Mouse (Mus musculus) forebrain, embryonic 12.5 days (tissue): ENCODE measurements around the gene Bloc1s4. TPM values are rescaled to one million over a fixed set of nuclear protein-coding genes. Genes with fewer than 3 reads are reported as not detected.
A peak's percentile ranks its signal among the peaks of the same experiment; 100 is the strongest.

Experiments
- ATAC-seq: fragments of 200-750 bp; cut with Nextera tagmentation; 2 replicates; pipeline ENCODE4 v1.8.0; 2017; ENCODE audit warnings: moderate TSS enrichment; ENCODE audit not compliant: low FRiP score
- H3K27ac ChIP-seq: fragments of 300-500 bp; sonication (generic); 2 replicates; pipeline ENCODE4 v1.5.1; 2016; ENCODE audit warnings: mild to moderate bottlenecking
- H3K27me3 ChIP-seq: fragments of 300-500 bp; sonication (generic); 2 replicates; pipeline ENCODE4 v1.6.1; 2016; ENCODE audit warnings: mild to moderate bottlenecking
- H3K36me3 ChIP-seq: fragments of 300-500 bp; sonication (generic); replicated peaks from 2 replicates; pipeline ENCODE4 v1.6.1; 2016; ENCODE audit warnings: mild to moderate bottlenecking
- H3K4me1 ChIP-seq: fragments of 300-500 bp; sonication (generic); 2 replicates; pipeline ENCODE4 v1.6.1; 2016
- H3K4me2 ChIP-seq: fragments of 300-500 bp; sonication (generic); 2 replicates; pipeline ENCODE4 v1.6.1; 2016; ENCODE audit warnings: mild to moderate bottlenecking, moderate library complexity
- H3K4me3 ChIP-seq: fragments of 300-500 bp; sonication (generic); replicated peaks from 2 replicates; pipeline ENCODE4 v1.5.1; 2016; ENCODE audit warnings: mild to moderate bottlenecking
- H3K9ac ChIP-seq: fragments of 300-500 bp; sonication (generic); 2 replicates; pipeline ENCODE4 v1.6.1; 2016; ENCODE audit warnings: mild to moderate bottlenecking
- H3K9me3 ChIP-seq: fragments of 300-500 bp; sonication (generic); 2 replicates; pipeline ENCODE4 v1.6.1; 2016
- WGBS: fragments of 180-500 bp; shearing (Covaris S2); methylation state at CpG from one replicate; pipeline ENCODE4 v1.1.7; 2016; 5-methylcytosine and 5-hydroxymethylcytosine counted together
- polyA plus RNA-seq: library from polyadenylated mRNA; unstranded; fragments of >200 nt; fragmentation: Nextera tagmentation; extraction: Ambion mirVana; gene quantifications from 2 replicates; pipeline ENCODE4 v1.2.1, GENCODE M21; 2016

The Bloc1s4 gene
- polyA plus RNA-seq, 1 experiment from 2014 or later: 25.3 TPM

GRCm38 (mm10) chr5:36772586-36772985 is 24.1 kb upstream of the Bloc1s4 start:
- Histone ChIP-seq H3K27me3 (no peaks in the 10 kb centered on the region), H3K27ac (no peak overlapping the region), H3K4me3 (no peak overlapping the region), H3K4me1 (peaks cover 5% of the 10 kb centered on the region), H3K4me2 (no peak overlapping the region), H3K9me3 (no peaks in the 10 kb centered on the region), H3K9ac (no peak overlapping the region), H3K36me3 (no peaks in the 10 kb centered on the region)
- no peak for ATAC-seq
- 84% methylated on average over 5 of the region's 5 CpGs for WGBS

GRCm38 (mm10) chr5:36769603-36770002 is 21.2 kb upstream of the Bloc1s4 start:
- WGBS: 66% methylated on average over 3 of the region's 3 CpGs
- Histone ChIP-seq H3K27ac (no peak overlapping the region), H3K27me3 (no peaks in the 10 kb centered on the region), H3K4me1 (peaks cover 14% of the 10 kb centered on the region), H3K9ac (no peak overlapping the region), H3K4me2 (no peak overlapping the region), H3K4me3 (no peak overlapping the region), H3K9me3 (no peaks in the 10 kb centered on the region), H3K36me3 (no peaks in the 10 kb centered on the region)
- ATAC-seq: no peak

- ATAC-seq: peak; percentile 81
- H3K4me3 ChIP-seq: no peak overlapping the region
- no peak overlapping the region for H3K9ac ChIP-seq
- peaks cover 21% of the 10 kb centered on the region for H3K4me1 ChIP-seq
- 0 out of 2 replicates have a peak, but pooled peaks cover 3% of the 10 kb centered on the region for H3K27me3 ChIP-seq
- 0 out of 2 replicates have a peak overlapping the region, but pooled peaks have one; percentile 20 for H3K27ac ChIP-seq
- no peak overlapping the region for H3K4me2 ChIP-seq
- no peaks in the 10 kb centered on the region for H3K36me3 ChIP-seq
- WGBS: 46% methylated on average over 10 of the region's 10 CpGs
- no peaks in the 10 kb centered on the region for H3K9me3 ChIP-seq
Observed at GRCm38 (mm10) chr5:36766958-36767703, 18.7 kb upstream of the Bloc1s4 start.

- Histone ChIP-seq H3K9me3 (no peaks in the 10 kb centered on the region), H3K4me3 (no peak overlapping the region), H3K27ac (no peak overlapping the region), H3K36me3 (no peaks in the 10 kb centered on the region), H3K27me3 (0 out of 2 replicates have a peak, but pooled peaks cover 3% of the 10 kb centered on the region), H3K4me2 (no peak overlapping the region), H3K4me1 (peaks cover 6% of the 10 kb centered on the region; the same call in 1 of the 2 replicates), H3K9ac (no peak overlapping the region)
- WGBS: 82% methylated on average over 4 of the region's 4 CpGs
- no peak for ATAC-seq
Observed at GRCm38 (mm10) chr5:36759848-36760247, 11.4 kb upstream of the Bloc1s4 start.

GRCm38 (mm10) chr5:36757033-36757432 is 8.6 kb upstream of the Bloc1s4 start:
- Histone ChIP-seq H3K4me2 (no peak overlapping the region), H3K36me3 (no peaks in the 10 kb centered on the region), H3K9me3 (no peaks in the 10 kb centered on the region), H3K4me1 (no peaks in the 10 kb centered on the region), H3K4me3 (no peak overlapping the region), H3K27me3 (0 out of 2 replicates have a peak, but pooled peaks cover 11% of the 10 kb centered on the region), H3K9ac (no peak overlapping the region), H3K27ac (no peak overlapping the region)
- 70% methylated on average over 5 of the region's 5 CpGs for WGBS
- ATAC-seq: no peak

GRCm38 (mm10) chr5:36750119-36751078 is 1.9 kb upstream of the Bloc1s4 start:
- Histone ChIP-seq H3K36me3 (0 out of 2 replicates have a peak, but pooled peaks cover under 1% of the 10 kb centered on the region), H3K9me3 (no peaks in the 10 kb centered on the region), H3K4me3 (no peak overlapping the region), H3K27me3 (0 out of 2 replicates have a peak, but pooled peaks cover 19% of the 10 kb centered on the region), H3K4me1 (peaks cover 14% of the 10 kb centered on the region), H3K4me2 (no peak overlapping the region), H3K27ac (no peak overlapping the region), H3K9ac (no peak overlapping the region)
- 76% methylated on average over 9 of the region's 9 CpGs for WGBS
- ATAC-seq: no peak

- Histone ChIP-seq H3K4me1 (peaks cover 14% of the 10 kb centered on the region), H3K4me2 (peak overlapping the region; percentile 99), H3K9me3 (no peaks in the 10 kb centered on the region), H3K27me3 (0 out of 2 replicates have a peak, but pooled peaks cover 14% of the 10 kb centered on the region), H3K27ac (0 out of 2 replicates have a peak overlapping the region, but pooled peaks have one; percentile 46), H3K9ac (peak overlapping the region; percentile 92), H3K36me3 (0 out of 2 replicates have a peak, but pooled peaks cover 4% of the 10 kb centered on the region), H3K4me3 (peak overlapping the region; percentile 99)
- peak; percentile 75 for ATAC-seq
- WGBS: 2% methylated on average over 76 of the region's 76 CpGs
Observed at GRCm38 (mm10) chr5:36747794-36748535, 485 bp downstream of the Bloc1s4 start.

GRCm38 (mm10) chr5:36747071-36747470 is 1.4 kb downstream of the Bloc1s4 start:
- no peak for ATAC-seq
- WGBS: 89% methylated on average over 7 of the region's 7 CpGs

GRCm38 (mm10) chr5:36742126-36742848 is 6.2 kb downstream of the Bloc1s4 start:
- Histone ChIP-seq H3K9ac (no peak overlapping the region), H3K27ac (no peak overlapping the region), H3K4me1 (peaks cover 8% of the 10 kb centered on the region), H3K4me2 (no peak overlapping the region; the same call in 1 of the 2 replicates), H3K27me3 (no peaks in the 10 kb centered on the region), H3K4me3 (no peak overlapping the region), H3K36me3 (0 out of 2 replicates have a peak, but pooled peaks cover 4% of the 10 kb centered on the region), H3K9me3 (no peaks in the 10 kb centered on the region)
- 41% methylated on average over 16 of the region's 16 CpGs for WGBS
- no peak for ATAC-seq

More at GRCm38 (mm10) chr5:36747071-36747470, 1.4 kb downstream of the Bloc1s4 start:
- Histone ChIP-seq H3K36me3 (0 out of 2 replicates have a peak, but pooled peaks cover 4% of the 10 kb centered on the region), H3K27me3 (0 out of 2 replicates have a peak, but pooled peaks cover 8% of the 10 kb centered on the region), H3K27ac (no peak overlapping the region), H3K4me3 (no peak overlapping the region), H3K4me1 (peaks cover 14% of the 10 kb centered on the region), H3K4me2 (peak overlapping the region; percentile 99), H3K9me3 (no peaks in the 10 kb centered on the region), H3K9ac (no peak overlapping the region)

- no peaks in the 10 kb centered on the region for H3K27me3 ChIP-seq
- WGBS: 59% methylated on average over 4 of the region's 4 CpGs
- no peak overlapping the region for H3K4me3 ChIP-seq
- H3K27ac ChIP-seq: no peak overlapping the region
- no peaks in the 10 kb centered on the region for H3K9me3 ChIP-seq
- no peaks in the 10 kb centered on the region for H3K36me3 ChIP-seq
- no peak overlapping the region for H3K4me2 ChIP-seq
- no peak overlapping the region for H3K9ac ChIP-seq
- H3K4me1 ChIP-seq: no peaks in the 10 kb centered on the region
- ATAC-seq: no peak
Observed at GRCm38 (mm10) chr5:36739829-36740228, 8.6 kb downstream of the Bloc1s4 start.
